Mouse (Mus musculus) heart, postnatal 0 days (tissue): ENCODE measurements around the gene Ankrd22. TPM values are rescaled to one million over a fixed set of nuclear protein-coding genes. Genes with fewer than 3 reads are reported as not detected.

Experiments
- ATAC-seq: fragments of 200-750 bp; cut with Nextera tagmentation; 2 replicates; pipeline ENCODE4 v1.8.0; 2017; ENCODE audit warnings: low read depth, moderate number of reproducible peaks, moderate library complexity; ENCODE audit not compliant: insufficient read depth
- DNase-seq: peaks from one replicate; pipeline ENCODE4 v3.0.0-alpha.2; 2016; ENCODE audit warnings: low spot score
- H3K27ac ChIP-seq: fragments of 300-500 bp; sonication (generic); 2 replicates; pipeline ENCODE4 v1.5.1; 2014; ENCODE audit warnings: low read depth, mild to moderate bottlenecking
- H3K27me3 ChIP-seq: fragments of 300-500 bp; sonication (generic); 2 replicates; pipeline ENCODE4 v1.6.1; 2014; ENCODE audit warnings: low read length, mixed read lengths; ENCODE audit not compliant: control insufficient read depth, insufficient read depth
- H3K36me3 ChIP-seq: fragments of 300-500 bp; sonication (generic); replicated peaks from 2 replicates; pipeline ENCODE4 v1.6.1; 2014; ENCODE audit warnings: low read length, mixed read lengths; ENCODE audit not compliant: control insufficient read depth, insufficient read depth
- H3K4me1 ChIP-seq: fragments of 300-500 bp; sonication (generic); 2 replicates; pipeline ENCODE4 v1.6.1; 2014; ENCODE audit warnings: antibody characterized with exemption; ENCODE audit not compliant: control insufficient read depth, insufficient read depth
- H3K4me2 ChIP-seq: fragments of 300-500 bp; sonication (generic); 2 replicates; pipeline ENCODE4 v1.6.1; 2014; ENCODE audit warnings: low read depth, mild to moderate bottlenecking, low read length, moderate library complexity
- H3K4me3 ChIP-seq: fragments of 300-500 bp; sonication (generic); 2 replicates; pipeline ENCODE4 v1.5.1; 2014; ENCODE audit warnings: low read depth, low read length
- H3K9ac ChIP-seq: fragments of 300-500 bp; sonication (generic); replicated peaks from 2 replicates; pipeline ENCODE4 v1.6.1; 2014; ENCODE audit warnings: low read depth, low read length, mixed read lengths
- H3K9me3 ChIP-seq: fragments of 300-500 bp; sonication (generic); replicated peaks from 2 replicates; pipeline ENCODE4 v1.6.1; 2016; ENCODE audit warnings: low read length; ENCODE audit not compliant: control insufficient read depth
- CTCF ChIP-seq: IDR thresholded peaks from 2 replicates; pipeline ENCODE4 v1.5.1; 2016; ENCODE audit warnings: antibody characterized with exemption, control low read depth, low read depth
- EP300 ChIP-seq: IDR thresholded peaks from 2 replicates; pipeline ENCODE4 v1.6.1; 2016; ENCODE audit warnings: antibody characterized with exemption, low read depth
- WGBS: fragments of 180-500 bp; shearing (Covaris S2); extraction: QIAGEN DNeasy Blood & Tissue Kit; methylation state at CpG from one replicate; pipeline ENCODE4 v1.1.7; 2014; 5-methylcytosine and 5-hydroxymethylcytosine counted together
- polyA plus RNA-seq: library from polyadenylated mRNA; unstranded; fragments of >200 nt; fragmentation: Nextera tagmentation; extraction: Ambion mirVana; gene quantifications from 2 replicates; pipeline ENCODE4 v1.2.1, GENCODE M21; 2015
- total RNA-seq: library from RNA; depleted of rRNA; stranded (reverse); fragments of >200 nt; gene quantifications from 2 replicates; pipeline ENCODE4 v1.2.3, GENCODE M21; 2014; ENCODE audit warnings: low replicate concordance

The Ankrd22 gene
- total and polyA plus RNA-seq, 2 experiments from 2014 or later, result 0.34 TPM; not detected in 1

- ATAC-seq (peak; percentile 85), DNase-seq (peak; percentile 58)
- no peaks in the 10 kb centered on the region for H3K36me3 ChIP-seq
- WGBS, result under 1% methylated on average over 58 of the region's 62 CpGs
- H3K27ac ChIP-seq, result peak within 1 kb of the TSS; percentile 69
- no peak for TF ChIP-seq CTCF
- no peak for TF ChIP-seq EP300
- H3K4me2 ChIP-seq, result peak within 1 kb of the TSS; percentile 83
- H3K4me1 ChIP-seq, result peaks cover 7% of the 10 kb centered on the region; the same call in 1 of the 2 replicates
- no peaks in the 10 kb centered on the region for H3K9me3 ChIP-seq
- H3K4me3 ChIP-seq, result peak within 1 kb of the TSS; percentile 72
- peak within 1 kb of the TSS; percentile 65 for H3K9ac ChIP-seq
- no peaks in the 10 kb centered on the region for H3K27me3 ChIP-seq
Observed at GRCm38 (mm10) chr19:34192008-34192963, 26.4 kb upstream of the Ankrd22 start, which contains the start of gene Stambpl1. TSS of gene Stambpl1 (plus strand) at chr19:34192229.

DNA sequence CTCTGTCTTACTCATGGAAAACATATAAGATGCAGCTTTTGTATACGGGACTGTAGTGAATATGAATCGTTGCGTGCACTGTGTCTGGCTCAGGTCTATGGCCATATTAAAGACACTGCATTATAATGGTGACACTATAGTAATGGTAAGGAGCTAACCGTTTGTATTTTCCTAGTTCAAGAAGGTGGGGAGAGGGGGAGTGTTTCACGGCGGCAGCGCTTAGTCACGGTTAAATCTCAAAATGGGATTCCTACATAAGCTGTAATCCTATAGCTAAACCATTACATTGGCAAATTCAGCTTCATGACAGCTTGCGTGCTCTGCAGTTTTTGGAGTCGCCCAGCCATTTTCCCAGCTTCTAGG is 25.8 kb upstream of the Ankrd22 start:
- peak overlapping the region; percentile 72 for H3K4me3 ChIP-seq
- WGBS, result 39% methylated on average over 10 of the region's 10 CpGs
- H3K9ac ChIP-seq, result peak overlapping the region; percentile 65; the same call in 1 of the 2 replicates

GRCm38 (mm10) chr19:34186845-34187244 is 21.0 kb upstream of the Ankrd22 start:
- TF ChIP-seq CTCF, result no peak
- H3K9ac ChIP-seq, result no peak overlapping the region
- H3K4me2 ChIP-seq, result no peak overlapping the region
- H3K4me1 ChIP-seq, result peaks cover 2% of the 10 kb centered on the region; the same call in 1 of the 2 replicates
- no peak overlapping the region for H3K27ac ChIP-seq
- no peaks in the 10 kb centered on the region for H3K9me3 ChIP-seq
- H3K4me3 ChIP-seq, result no peak overlapping the region
- WGBS, result 84% methylated on average over 4 of the region's 4 CpGs
- no peak for DNase-seq
- no peaks in the 10 kb centered on the region for H3K27me3 ChIP-seq
- no peak for ATAC-seq
- H3K36me3 ChIP-seq, result no peaks in the 10 kb centered on the region

More for the DNA sequence above, 25.8 kb upstream of the Ankrd22 start:
- Histone ChIP-seq H3K4me2 (peak overlapping the region; percentile 83), H3K27me3 (no peaks in the 10 kb centered on the region), H3K27ac (no peak overlapping the region), H3K9me3 (no peaks in the 10 kb centered on the region), H3K36me3 (no peaks in the 10 kb centered on the region), H3K4me1 (peaks cover 7% of the 10 kb centered on the region; the same call in 1 of the 2 replicates)
- DNase-seq (no peak), ATAC-seq (no peak)
- TF ChIP-seq CTCF (no peak), EP300 (no peak)

GRCm38 (mm10) chr19:34182490-34182889 is 16.6 kb upstream of the Ankrd22 start:
- no peak overlapping the region for H3K4me2 ChIP-seq
- ATAC-seq, result no peak
- H3K27me3 ChIP-seq, result no peaks in the 10 kb centered on the region
- H3K9ac ChIP-seq, result no peak overlapping the region
- no peak for DNase-seq
- H3K9me3 ChIP-seq, result no peaks in the 10 kb centered on the region
- no peaks in the 10 kb centered on the region for H3K4me1 ChIP-seq
- H3K4me3 ChIP-seq, result no peak overlapping the region
- WGBS, result 73% methylated on average over 5 of the region's 5 CpGs
- TF ChIP-seq EP300 (no peak), CTCF (no peak)
- no peaks in the 10 kb centered on the region for H3K36me3 ChIP-seq
- no peak overlapping the region for H3K27ac ChIP-seq

DNA sequence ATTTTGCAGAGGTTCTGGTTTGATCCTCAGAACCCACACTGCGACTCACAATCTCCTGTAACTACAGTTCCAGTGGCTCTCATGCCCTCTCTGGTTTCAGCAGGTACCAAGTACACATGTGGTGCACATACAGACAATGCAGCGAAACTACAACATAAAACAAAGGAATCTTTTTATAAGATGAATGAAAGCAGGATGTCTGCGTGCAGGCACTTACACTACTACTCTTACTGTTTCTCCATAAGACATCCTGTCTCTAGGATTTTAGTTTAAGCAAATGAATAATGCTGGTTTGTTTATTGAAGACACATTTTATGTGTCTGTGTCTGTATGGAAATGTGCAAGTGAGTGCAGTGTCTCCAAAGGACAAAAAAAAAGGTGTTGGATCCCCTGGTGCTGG is 15.4 kb upstream of the Ankrd22 start:
- no peak overlapping the region for H3K4me2 ChIP-seq
- DNase-seq (no peak), ATAC-seq (no peak)
- H3K27ac ChIP-seq, result no peak overlapping the region
- H3K27me3 ChIP-seq, result no peaks in the 10 kb centered on the region
- H3K36me3 ChIP-seq, result no peaks in the 10 kb centered on the region
- H3K4me1 ChIP-seq, result no peaks in the 10 kb centered on the region
- TF ChIP-seq CTCF, result no peak
- no peak for TF ChIP-seq EP300
- H3K4me3 ChIP-seq, result no peak overlapping the region
- no peaks in the 10 kb centered on the region for H3K9me3 ChIP-seq
- H3K9ac ChIP-seq, result no peak overlapping the region
- 83% methylated on average over 3 of the region's 3 CpGs for WGBS
